Mouse (Mus musculus) heart, postnatal 0 days (tissue): ENCODE measurements around the gene Adm2.

Source experiments
- CTCF ChIP-seq: IDR thresholded peaks from 2 replicates; pipeline ENCODE4 v1.5.1; 2016; ENCODE audit warnings: antibody characterized with exemption, control low read depth, low read depth
- EP300 ChIP-seq: IDR thresholded peaks from 2 replicates; pipeline ENCODE4 v1.6.1; 2016; ENCODE audit warnings: antibody characterized with exemption, low read depth

DNA sequence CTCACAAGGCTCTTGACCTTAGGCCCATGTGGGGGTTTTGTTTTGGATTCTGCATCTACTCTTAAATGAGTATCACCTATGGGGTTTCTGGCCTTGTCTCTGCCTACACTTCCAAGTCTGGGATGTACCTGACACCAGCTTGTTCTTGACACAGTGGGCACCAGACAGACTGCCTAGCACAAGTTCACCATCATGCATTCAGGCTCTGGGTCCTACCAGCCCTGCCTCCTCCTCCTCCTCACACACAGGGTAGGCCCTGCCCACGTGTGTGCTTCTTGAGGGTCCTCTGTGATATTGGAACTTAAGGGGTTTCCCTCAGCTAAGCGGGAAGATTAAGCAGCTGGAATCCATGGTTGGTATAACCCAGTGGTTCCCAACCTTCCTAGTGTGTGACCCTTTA is 38.4 kb upstream of the Adm2 start:
- no peak for TF ChIP-seq CTCF
- no peak for TF ChIP-seq EP300
